Mouse (Mus musculus): ENCODE results near the gene Atp2b2.

Gene Atp2b2

DNA sequence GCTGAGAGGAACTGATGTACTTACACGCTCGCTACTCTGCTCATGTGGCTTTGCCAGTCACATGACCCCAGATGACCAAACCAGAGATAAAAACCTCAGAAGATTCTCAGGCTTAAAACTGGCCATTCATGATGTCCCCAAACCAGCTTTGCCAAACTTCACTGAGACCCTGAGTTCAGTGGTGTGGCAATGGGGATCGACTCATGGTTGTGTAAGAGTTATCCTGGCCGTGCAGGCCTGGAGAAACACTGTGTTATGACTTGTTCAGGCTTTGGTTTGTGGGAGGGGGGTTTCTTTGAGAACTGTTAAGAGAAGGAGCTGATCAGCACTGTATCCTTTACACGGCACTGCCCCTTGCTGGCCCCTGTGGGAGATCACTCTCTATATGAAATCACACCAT, 250.0 kb downstream of the Atp2b2 start:
- no peak for DNase-seq (ENCODE audit: low spot score)

DNA sequence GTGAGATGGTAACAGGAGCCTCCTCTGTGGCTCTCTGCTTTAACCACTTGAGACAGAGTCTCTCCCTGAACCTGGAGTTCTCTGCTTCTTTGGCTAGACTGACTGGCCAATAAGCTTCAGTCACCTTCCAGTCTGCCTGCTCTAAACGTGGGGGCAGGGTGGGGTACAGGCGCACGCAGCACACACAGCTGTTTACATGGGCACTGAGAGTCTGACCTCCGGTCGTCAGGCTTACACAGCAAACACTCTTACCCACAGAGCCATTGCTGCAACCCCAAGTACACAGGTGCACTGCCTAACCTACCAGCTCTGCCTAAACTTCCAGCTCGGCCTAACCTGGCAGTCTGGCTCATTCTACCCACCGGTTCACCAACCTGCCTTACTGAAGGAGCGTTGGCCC, 251.4 kb downstream of the Atp2b2 start:
- DNase-seq (ENCODE audit: low spot score) = no peak

DNA sequence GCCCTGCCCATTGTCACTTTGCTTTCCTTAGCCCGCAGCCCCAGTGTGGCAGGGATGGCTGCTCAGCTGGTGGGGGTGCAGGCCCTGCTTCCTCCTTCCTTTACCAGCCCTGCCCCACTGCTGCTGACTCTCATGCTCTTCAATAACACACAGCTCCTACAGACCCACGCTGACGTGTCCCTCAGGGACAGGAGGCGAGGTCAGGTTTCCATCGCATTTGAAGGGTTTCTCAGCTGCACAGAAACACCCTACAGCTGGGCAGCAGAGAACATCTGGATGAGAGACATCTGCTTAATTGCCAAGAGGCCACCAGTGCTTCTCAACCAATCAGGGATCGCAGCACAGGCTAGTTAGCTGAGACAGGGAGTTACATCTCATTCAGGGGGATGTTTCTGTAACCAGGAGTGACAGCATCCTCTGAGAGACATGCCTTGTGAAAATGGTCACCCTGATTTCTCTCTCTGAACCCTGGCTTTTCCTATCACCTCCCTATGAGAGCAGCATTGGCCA, 254.9 kb downstream of the Atp2b2 start:
- DNase-seq (ENCODE audit: low spot score) = no peak

DNA sequence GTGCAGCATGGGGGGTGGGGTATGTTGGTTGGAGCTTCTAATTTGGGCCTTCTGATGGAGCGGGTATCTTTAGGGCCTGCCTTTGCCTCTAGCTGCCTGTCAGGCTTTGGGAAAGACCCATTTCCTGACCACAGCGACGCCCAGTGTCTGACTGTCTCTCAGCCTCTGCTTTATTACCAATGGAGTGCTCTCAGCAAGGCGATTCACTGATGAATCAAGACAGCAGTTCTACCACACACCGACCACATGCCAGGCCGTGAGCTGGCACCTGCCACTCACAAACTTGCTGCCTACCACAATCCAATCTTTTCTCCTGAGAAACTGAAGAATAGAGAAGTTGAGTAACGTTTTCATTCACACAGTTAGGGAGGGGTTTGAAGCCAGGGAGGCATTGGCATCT, 256.8 kb downstream of the Atp2b2 start:
- no peak for DNase-seq (ENCODE audit: low spot score)

DNA sequence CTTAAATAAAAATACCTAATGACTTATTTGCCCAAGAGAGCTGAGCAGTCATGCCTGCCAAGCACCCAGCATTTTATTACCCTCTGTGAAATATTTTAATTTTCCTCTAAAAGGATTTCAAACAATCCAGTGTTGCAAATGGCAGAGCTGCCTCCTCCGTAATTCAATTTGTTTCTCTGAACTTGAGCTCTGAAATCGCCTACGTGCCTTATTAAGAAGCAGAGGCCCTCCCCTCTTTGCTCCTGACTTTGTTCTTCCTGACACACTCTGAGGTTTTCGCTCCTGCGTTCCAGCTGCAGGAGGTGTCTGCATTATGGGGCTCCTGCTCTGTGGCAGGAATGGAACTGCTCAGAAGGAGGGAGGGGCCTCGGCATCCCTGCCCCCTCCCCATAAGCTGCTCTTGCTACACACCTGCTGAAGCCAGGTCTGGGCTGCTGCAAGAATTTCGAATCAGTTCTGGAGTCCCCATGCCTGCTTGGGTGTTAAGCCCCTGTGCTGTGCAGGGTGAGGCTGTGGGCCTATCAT, 264.1 kb downstream of the Atp2b2 start:
- DNase-seq (ENCODE audit: low spot score) = no peak

DNA sequence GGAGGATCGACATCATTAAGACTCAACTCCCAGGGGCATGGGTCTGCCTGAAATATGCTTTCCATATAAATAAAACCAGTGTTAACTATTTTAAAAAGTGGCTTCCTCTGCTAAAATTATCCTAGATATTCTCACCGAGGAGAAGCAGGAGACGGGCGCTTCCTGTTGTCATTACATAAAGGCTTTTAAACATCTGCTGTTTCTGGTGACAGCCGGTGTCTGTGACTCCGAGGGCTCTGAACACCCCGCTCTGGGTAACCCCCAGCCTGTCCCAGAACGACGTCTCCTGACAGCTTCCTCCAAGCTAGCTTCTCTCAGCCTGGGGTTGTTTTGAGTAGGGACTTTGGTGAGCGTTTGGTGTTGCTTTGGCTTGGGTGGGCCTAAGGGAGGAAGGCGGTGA, 273.6 kb downstream of the Atp2b2 start:
- DNase-seq (ENCODE audit: low spot score) = no peak

DNA sequence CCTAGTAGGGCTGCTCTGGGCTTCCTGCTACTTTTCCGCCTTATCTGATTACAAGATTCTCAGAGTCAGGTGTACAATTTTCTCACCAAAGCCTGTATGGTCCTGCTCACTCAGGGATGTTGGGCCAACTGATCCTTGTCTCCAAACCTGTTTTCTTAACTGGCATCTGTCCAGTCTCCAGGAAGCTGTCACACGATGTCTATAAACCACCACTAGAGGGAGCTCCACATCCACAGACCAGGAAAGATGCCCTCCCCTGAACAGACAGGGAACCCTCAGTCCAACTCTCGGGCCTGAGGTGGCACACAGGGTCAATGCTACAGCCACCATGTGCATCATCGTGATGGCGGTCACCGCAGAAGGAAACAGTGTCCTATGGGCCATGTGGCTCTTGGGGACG, 280.8 kb downstream of the Atp2b2 start:
- DNase-seq (ENCODE audit: low spot score) = peak; percentile 58

DNA sequence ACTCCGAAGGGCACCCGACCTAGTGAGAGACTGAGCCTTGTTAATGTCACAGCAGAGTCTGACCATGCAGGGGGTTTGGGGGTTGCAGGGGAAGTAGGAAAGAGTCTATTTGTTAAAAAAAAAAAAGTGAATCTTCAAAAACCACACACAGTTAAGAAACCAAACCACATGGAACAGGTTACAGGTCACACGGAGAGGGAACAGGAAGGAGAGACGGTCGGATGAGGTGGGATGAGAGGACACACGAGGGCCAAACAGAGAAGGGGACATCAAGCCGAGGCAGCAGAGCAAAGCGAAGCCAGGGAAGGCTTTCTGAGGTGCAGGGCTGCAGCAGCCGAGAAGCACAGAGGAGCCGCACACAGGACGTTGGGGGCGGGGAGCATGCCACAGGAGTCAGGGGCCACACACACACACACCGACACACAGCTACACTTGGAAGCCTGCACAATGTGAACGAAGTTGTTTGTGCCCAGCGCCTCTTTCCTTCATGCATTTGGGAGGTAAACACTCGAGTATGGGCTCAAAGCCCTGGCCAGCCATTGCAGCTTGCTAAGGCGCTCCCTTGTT, 293.2 kb downstream of the Atp2b2 start:
- DNase-seq (ENCODE audit: low spot score) = no peak

DNA sequence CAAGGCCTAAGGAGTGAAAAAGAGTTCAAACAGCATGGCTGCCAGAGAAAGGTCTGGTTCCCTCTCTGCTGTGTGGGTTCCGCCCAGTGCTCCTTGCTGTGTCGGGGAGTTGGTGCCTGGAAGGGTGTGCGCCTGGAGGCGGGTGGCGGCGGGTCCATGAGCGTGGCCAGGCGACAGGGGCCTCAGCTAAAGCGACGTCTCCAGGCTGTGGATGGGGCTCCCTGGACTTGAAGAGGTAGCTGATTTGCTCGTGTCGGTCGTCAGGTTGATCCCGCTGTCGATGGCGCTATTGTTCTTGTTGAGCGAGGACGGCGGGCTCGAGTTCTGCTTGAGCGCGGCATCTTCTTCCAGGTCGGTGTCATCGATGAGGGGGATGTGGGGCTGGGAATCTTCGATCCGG, 294.1 kb downstream of the Atp2b2 start:
- no peak for DNase-seq (ENCODE audit: low spot score)

DNA sequence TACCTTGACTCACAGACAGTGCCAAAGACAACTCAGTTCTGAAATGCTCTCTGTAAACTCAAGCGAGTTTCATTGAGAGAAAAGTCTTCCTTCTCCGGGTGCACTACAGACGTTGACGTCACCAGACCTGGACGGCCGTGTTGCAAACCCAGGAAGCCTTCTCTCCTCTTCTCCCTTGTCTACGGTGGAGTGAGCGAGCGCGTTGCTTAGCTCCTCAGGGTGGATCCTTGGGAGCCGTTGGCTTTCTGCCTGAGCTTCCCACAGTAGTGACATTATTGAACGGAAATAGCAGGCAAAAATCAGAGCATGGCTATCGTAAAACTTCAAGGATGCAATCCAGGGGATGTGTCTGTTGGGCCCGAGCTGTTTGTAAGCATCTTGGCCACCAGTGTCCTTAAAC, 295.1 kb downstream of the Atp2b2 start:
- DNase-seq (ENCODE audit: low spot score) = no peak

DNA sequence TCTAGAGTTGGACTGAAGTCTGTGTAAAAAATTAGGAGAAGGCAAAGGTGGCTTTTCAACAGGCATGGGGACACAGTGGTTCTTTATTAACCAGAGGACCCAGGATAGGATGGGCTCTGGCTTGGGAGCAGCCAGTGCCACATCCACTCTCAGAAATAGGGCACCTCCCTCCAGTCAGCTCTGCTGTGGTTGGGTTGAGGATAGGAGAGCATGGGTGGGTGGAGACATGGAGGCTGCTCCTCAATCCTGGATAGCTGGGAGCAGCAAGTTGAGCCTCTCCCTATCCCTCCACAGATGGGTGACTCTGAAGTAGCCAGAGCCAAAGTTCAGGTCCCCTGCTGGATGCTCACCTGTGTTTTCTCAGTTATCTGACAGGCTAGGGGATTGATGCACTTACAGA, 297.3 kb downstream of the Atp2b2 start:
- DNase-seq (ENCODE audit: low spot score) = no peak

DNA sequence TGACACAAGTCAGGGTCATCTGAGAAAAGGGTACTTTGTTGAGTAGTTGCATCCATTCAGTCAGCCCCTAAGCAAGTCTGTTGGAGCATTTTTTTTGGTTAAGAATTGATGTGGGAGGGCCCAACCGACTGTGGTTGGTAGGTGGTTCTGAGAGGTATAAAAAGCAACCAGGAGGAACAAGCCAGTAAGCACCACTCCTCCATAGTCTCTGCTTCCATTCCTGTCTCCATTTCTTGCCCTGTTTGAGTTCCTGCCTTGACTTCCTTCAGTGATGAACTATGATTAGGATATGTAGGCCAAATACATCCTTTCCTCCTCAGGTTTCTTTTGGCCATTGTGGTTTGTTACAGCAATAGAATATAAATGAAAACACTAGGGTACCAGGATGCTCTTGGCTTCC, 299.3 kb downstream of the Atp2b2 start:
- DNase-seq (ENCODE audit: low spot score) = no peak

DNA sequence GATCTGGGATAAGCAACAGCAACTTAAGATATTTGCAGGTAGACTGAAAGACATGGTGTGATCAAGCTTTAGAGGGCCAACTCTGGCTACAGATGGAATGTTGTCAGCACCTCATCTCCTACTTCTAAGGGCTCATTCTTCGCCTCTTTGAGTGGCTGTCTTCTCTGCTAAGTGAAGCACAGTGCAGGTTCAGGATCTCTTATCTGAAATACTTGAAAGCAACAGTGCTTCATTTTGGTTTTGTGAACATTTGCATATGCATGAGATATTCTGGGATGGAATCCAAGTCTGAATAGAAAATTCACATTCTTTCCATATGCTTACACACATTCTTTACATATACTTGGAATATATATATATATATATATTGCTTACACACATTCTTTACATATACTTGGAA, 300.1 kb downstream of the Atp2b2 start:
- DNase-seq (ENCODE audit: low spot score) = no peak

DNA sequence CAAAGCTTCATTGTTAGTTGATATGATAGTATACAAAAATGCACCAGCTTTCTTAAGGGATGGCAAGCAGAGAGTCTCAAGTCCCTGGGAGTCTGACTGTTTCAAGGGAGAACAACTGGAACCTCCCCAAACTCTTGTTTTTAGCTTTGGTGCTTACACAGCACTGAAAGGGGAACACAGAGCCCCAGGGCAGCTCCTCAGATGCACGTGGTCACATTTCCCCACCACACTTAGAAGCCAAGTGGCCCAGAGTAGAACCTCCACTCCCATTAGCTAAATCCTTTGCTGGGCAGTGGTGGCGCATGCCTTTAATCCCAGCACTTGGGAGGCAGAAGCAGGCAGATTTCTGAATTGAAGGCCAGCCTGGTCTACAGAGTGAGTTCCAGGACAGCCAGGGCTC, 301.0 kb downstream of the Atp2b2 start:
- DNase-seq (ENCODE audit: low spot score) = no peak

DNA sequence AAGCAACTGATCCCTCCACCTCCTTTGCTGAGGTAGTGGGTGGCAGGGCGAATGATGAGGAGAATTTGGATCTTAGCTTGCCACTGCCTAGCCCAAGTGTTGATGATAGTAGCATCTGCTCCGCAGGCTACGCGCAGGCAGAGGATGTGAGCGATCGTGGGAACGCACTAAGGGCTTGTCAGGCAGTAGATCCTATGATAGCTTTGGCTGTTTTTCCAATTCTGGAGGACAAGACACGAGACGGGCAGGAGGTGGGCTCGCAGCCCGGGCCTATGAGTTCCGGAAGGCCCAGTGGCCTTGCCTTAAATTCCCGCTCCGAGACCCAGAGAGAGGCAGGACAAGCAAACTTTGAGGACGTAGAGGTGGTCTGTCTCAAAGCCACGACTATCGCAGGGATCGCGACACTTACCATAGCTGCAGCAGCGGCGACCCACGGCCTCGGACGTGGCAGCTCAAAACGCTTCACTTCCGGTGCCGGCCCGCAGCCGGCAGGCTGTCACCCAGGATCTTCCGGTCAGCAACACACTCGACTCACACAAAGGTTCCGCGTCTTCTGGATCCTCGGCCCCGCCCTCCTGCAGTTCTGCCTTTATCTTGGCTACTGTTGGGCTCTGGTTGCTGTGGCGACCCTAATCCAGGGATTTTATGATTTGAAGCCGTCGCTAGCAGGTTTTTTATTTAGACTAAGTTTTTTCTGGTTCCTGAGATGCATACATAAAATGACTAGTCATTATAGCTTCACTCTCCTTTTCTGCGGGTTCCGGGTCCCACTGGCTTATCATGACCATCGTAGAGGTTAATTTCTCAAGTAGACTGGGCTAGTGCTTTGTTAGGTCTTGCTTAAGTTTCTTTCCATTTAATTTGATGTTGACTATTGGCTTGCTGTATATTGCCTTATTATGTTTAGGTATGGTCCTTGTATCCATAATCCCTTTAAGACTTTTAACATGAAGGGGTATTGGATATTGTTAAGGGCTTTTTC, 301.9 kb downstream of the Atp2b2 start, which contains the start of gene Sec13:
Gene Sec13 (minus strand): TSS at position 508 of the 982 bp plus-strand sequence.
- DNase-seq (ENCODE audit: low spot score) = peak; percentile 62

DNA sequence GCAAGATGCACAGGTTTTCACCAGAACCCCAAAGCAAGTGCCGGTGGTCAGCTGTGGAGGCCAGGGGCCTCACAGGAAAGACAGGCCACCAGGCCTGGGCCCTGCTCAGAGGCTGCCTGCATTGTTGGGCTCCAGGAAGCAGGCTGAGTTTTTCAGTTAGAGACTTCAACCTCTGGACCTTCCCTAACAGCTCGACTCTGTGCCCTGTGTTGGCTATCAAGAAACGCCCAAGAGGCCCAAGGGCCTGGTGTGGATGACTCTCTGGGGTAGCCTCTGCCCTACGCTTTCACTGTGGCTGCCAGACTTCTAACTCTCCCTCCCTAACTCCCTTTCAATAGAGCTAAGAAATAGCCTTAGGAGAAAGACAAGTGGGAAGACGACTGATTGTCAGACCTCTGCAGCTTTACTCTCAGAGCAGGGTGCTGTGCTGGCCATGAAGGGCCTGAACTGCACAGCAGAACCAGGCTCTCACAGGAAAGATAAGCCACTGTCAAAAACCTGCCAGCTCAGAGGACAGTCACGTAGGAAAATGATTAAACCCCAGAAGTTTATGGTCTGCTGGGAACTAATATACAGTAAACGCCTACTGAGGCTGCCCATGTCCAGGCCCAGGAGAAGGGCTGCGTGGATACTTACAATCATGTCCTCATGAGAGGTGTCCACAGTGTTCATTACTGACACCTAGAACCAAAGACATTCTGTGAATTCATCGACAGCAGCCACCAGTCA, 304.9 kb downstream of the Atp2b2 start:
- no peak for DNase-seq (ENCODE audit: low spot score)

DNA sequence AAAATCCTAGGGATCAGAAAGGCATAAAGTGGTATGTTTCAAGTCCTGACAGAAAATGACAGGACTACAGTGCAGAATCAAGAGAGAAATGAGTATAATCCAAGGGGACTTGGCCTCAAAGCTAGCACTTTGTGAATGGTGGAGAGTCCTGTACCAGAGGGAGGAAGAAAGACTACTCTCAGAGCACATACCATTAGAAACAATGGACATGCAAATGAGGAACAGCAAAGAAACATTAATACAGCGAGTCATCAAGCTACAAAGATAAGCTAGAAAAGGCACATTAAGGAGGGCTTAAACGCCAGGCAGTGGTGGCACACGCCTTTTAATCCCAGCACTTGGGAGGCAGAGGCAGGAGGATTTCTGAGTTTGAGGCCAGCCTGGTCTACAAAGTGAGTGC, 311.1 kb downstream of the Atp2b2 start:
- DNase-seq (ENCODE audit: low spot score) = no peak

DNA sequence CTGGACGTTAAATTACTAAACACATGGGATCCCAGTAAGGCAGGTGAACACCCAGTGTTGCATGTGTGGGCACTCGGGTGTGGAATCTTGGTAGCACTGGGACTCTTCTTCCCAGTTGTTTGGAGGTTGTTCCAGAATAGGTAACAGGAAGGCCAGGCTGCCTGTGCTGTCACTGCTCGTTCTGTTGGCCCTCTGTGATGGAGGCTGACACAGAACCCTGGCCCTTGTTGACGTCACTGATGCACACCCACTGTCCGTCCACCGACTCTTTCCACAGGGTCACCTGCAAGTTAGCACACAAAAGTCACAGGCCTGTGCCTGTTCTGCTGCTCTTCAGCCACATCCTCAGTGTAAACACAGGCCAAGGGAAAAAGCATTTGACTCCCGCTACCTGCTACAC, 314.2 kb downstream of the Atp2b2 start:
- DNase-seq (ENCODE audit: low spot score) = no peak

DNA sequence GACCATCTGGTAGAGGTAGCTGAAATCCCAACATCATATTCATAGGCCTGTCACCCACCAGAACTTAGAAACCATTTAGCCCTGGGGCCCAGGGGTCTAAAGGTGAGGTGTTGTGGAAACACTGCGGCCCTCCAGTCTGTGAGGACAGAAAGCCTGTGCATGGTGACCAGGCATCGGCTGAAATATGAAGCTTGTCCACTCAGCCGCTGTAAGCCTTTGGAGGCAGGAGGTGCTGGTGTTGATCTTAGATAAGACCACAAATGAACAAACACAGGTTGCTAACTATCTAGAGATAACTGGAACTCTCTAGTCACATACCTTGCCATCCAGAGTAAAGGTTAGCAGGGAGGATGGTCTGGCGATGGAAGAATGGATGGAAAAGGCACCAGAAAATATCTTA, 321.4 kb downstream of the Atp2b2 start:
- no peak for DNase-seq (ENCODE audit: low spot score)

DNA sequence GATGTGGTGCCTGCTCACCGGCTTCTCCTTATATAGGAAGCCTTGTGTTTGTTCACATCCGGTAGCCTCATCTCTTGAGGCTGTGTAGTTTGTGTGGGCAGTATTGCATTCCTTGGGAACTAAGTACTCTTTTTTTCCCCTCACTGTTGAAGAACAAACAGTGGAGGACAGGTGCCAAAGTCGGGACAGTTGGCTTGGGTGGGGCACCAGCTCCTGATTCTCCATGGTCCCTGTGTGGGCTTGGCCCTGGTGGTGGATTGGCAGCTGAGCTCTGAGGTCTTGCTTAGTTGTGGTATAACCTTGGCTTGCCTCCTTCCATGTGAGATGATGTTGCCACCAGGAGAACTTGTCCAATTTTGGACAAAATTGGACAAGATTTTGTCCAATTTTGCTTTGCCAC, 322.5 kb downstream of the Atp2b2 start, which contains the start of gene Ghrl:
Gene Ghrl (minus strand): TSS at position 3 of the 400 bp plus-strand sequence.
- no peak for DNase-seq (ENCODE audit: low spot score)

DNA sequence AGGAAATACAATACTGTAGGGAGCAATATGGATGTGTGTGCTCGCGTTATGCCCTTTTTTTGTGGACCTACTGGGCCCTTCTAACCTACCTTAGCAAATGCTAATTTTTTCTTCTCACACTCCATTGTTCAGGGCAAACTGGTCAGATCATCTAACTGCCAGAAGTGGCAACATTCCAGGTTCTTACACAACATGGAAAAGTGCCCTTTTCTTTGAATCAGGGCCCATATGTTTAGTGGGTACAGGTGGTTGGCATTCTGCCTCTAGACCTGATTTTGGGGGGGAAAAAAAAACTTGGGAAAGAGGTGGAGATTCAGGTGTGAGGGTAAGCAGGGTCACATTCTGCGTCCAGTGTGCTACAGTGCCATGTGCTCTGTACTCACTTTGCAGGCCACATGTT, 324.9 kb downstream of the Atp2b2 start:
- no peak for DNase-seq (ENCODE audit: low spot score)

DNA sequence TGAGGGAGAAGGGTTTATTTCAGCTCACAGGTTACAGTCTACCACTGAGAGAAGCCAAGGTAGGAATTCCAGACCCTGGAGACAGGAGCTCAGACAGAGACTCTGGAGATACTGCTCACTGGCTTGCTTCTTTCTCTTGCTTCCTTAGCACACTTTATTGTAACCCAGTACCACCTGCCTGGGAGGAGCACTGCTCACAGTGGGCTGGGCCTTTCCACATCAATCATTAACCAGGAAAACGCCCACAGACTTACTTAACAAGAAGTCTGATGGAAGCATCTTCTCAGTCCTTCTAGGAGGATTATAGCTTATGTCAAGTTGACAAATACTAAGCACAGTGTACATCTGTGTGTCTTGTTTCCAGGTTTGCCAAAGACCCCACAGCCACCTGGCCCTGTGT, 327.6 kb downstream of the Atp2b2 start:
- no peak for DNase-seq (ENCODE audit: low spot score)

All from left cerebral cortex, adult 11 months (tissue).